Mouse (Mus musculus) thymus, adult 2 months (tissue): Measurements from ENCODE around the gene Btbd11.

Experiments used
- CTCF ChIP-seq: fragments of 200-500 bp; IDR thresholded peaks from 2 replicates; pipeline ENCODE4 v1.5.1; 2012; ENCODE audit warnings: mild to moderate bottlenecking, control low read depth, low read length, moderate library complexity, borderline replicate concordance; ENCODE audit not compliant: control insufficient read depth, poor library complexity, insufficient read depth; ENCODE audit errors: extremely low read depth
- POLR2A ChIP-seq: fragments of 200-500 bp; IDR thresholded peaks from 2 replicates; pipeline ENCODE4 v1.6.1; 2012; ENCODE audit warnings: mild to moderate bottlenecking, low read length, control low read depth, moderate library complexity; ENCODE audit not compliant: control insufficient read depth, poor library complexity, insufficient read depth; ENCODE audit errors: extremely low read depth

GRCm38 (mm10) chr10:85453221-85453775, 66.7 kb downstream of the Btbd11 start:
- no peak for TF ChIP-seq POLR2A
- TF ChIP-seq CTCF = no peak
